ENCODE assay signal across 9 mouse cellular contexts in genomic region chr13:21936968-21937367, GRCm38 (mm10). TPM values are rescaled to one million over a fixed set of nuclear protein-coding genes. Genes with fewer than 3 reads are reported as not detected.
DNase-seq lines count a peak whose midpoint lies in the region; ATAC-seq and TF ChIP-seq lines count a peak whose summit lies in the region.
"Had no signal": no experiment of that assay in that cellular context is flagged by ENCODE, and none has a peak within 500 bp of the region (broad histone marks: within the 10 kb centered on the region; RNA-seq: fewer than 3 reads in every experiment).

No protein-coding gene starts in this region.

- peak; percentile 17; the same call in 1 of the 2 replicates for ATAC-seq in kidney, embryonic 16.5 days (ENCODE audit: low FRiP score, low TSS enrichment)
- peak; percentile 4; the same call in 1 of the 2 replicates for ATAC-seq in midbrain, embryonic 11.5 days (ENCODE audit: low FRiP score)
- ATAC-seq in stomach, embryonic 16.5 days (ENCODE audit: insufficient read depth, low FRiP score): peak; percentile 44

- H3K4me3 ChIP-seq in heart, adult 2 months: no peak overlapping the region
- peak overlapping the region; percentile 37 for H3K4me3 ChIP-seq in kidney, embryonic 16.5 days (ENCODE audit: low read length)
- H3K4me3 ChIP-seq in midbrain, embryonic 11.5 days (ENCODE audit: low read depth, low read length): no peak overlapping the region
- peak overlapping the region; percentile 22 for H3K4me3 ChIP-seq in stomach, embryonic 16.5 days (replicated peaks; ENCODE audit: low read length)

- peaks cover 4% of the 10 kb centered on the region for H3K4me1 ChIP-seq in heart, adult 2 months (ENCODE audit: control insufficient read depth, insufficient read depth, low read length)
- H3K4me1 ChIP-seq in kidney, embryonic 16.5 days (ENCODE audit: insufficient read depth, low read length): peaks cover 8% of the 10 kb centered on the region; the same call in 1 of the 2 replicates
- H3K4me1 ChIP-seq in midbrain, embryonic 11.5 days (ENCODE audit: control insufficient read depth, insufficient read depth, low read length): peaks cover 2% of the 10 kb centered on the region; the same call in 1 of the 2 replicates
- H3K4me1 ChIP-seq in stomach, embryonic 16.5 days (ENCODE audit: control insufficient read depth, insufficient read depth, low read length): no peaks in the 10 kb centered on the region

- WGBS in heart, adult 2 months: 28% methylated on average over 17 of the region's 17 CpGs
- 3% methylated on average over 17 of the region's 17 CpGs for WGBS in kidney, embryonic 16.5 days
- WGBS in midbrain, embryonic 11.5 days: under 1% methylated on average over 17 of the region's 17 CpGs
- 9% methylated on average over 17 of the region's 17 CpGs for WGBS in stomach, embryonic 16.5 days

- no peak overlapping the region for H3K9ac ChIP-seq in heart, adult 2 months (ENCODE audit: low read depth, low read length)
- peak overlapping the region; percentile 37; the same call in 1 of the 2 replicates for H3K9ac ChIP-seq in kidney, embryonic 16.5 days (replicated peaks; ENCODE audit: low read length)
- no peak overlapping the region for H3K9ac ChIP-seq in midbrain, embryonic 11.5 days (ENCODE audit: low read length)
- no peak overlapping the region for H3K9ac ChIP-seq in stomach, embryonic 16.5 days (ENCODE audit: low read length)

- no peak overlapping the region for H3K27ac ChIP-seq in heart, adult 2 months
- no peak overlapping the region for H3K27ac ChIP-seq in kidney, embryonic 16.5 days (ENCODE audit: low read length)
- H3K27ac ChIP-seq in midbrain, embryonic 11.5 days (ENCODE audit: low read depth, low read length): no peak overlapping the region
- no peak overlapping the region for H3K27ac ChIP-seq in stomach, embryonic 16.5 days (ENCODE audit: low read length)

- DNase-seq in left cerebral cortex, postnatal 36 days (ENCODE audit: low spot score in 2 of 2): peak; percentile 29
- DNase-seq in left cerebral cortex, postnatal 4 days: no peak
- DNase-seq in adrenal gland, postnatal 14 days: peak; percentile 52
- DNase-seq in heart, adult 2 months: peak; percentile 58 to 61
- peak; percentile 91 for DNase-seq in midbrain, embryonic 11.5 days (ENCODE audit: low spot score, missing footprints)
- DNase-seq in gastrocnemius, adult 18-20 months (ENCODE audit: low spot score): no peak

- H3K27me3 ChIP-seq in heart, adult 2 months (ENCODE audit: control insufficient read depth, insufficient read depth, low read length): no peaks in the 10 kb centered on the region
- no peaks in the 10 kb centered on the region for H3K27me3 ChIP-seq in kidney, embryonic 16.5 days (ENCODE audit: insufficient read depth, low read length)
- no peaks in the 10 kb centered on the region for H3K27me3 ChIP-seq in midbrain, embryonic 11.5 days (ENCODE audit: control insufficient read depth, insufficient read depth, low read length)
- H3K27me3 ChIP-seq in stomach, embryonic 16.5 days (ENCODE audit: control insufficient read depth, insufficient read depth, low read length): no peaks in the 10 kb centered on the region

- TF ChIP-seq CTCF in heart, adult 2 months (IDR thresholded peaks at IDR 0.05): no peak

- intact Hi-C loops in left cerebral cortex, postnatal 36 days (cut with DNase I): loop anchor here (5.0 kb wide), 1 partner anchor 90 kb away; no protein-coding TSS in a partner anchor
- intact Hi-C loops in left cerebral cortex, postnatal 4 days (cut with DNase I): no loop called here
- intact Hi-C loops in heart, adult 2 months (cut with DNase I): no loop called here

- TF ChIP-seq POLR2A in heart, adult 2 months (IDR thresholded peaks at IDR 0.05; ENCODE audit: insufficient read depth, low read depth, low read length): no peak

- H3K36me3 ChIP-seq in heart, adult 2 months (ENCODE audit: control insufficient read depth, insufficient read depth, low read length): no peaks in the 10 kb centered on the region
- no peaks in the 10 kb centered on the region for H3K36me3 ChIP-seq in kidney, embryonic 16.5 days (ENCODE audit: insufficient read depth, low read length)
- no peaks in the 10 kb centered on the region for H3K36me3 ChIP-seq in midbrain, embryonic 11.5 days (ENCODE audit: control insufficient read depth, insufficient read depth, low read length)
- no peaks in the 10 kb centered on the region for H3K36me3 ChIP-seq in stomach, embryonic 16.5 days (ENCODE audit: control insufficient read depth, insufficient read depth, low read length)

- H3K4me2 ChIP-seq in kidney, embryonic 16.5 days (replicated peaks; ENCODE audit: low read depth, low read length): peak overlapping the region; percentile 47
- peak overlapping the region; percentile 19 for H3K4me2 ChIP-seq in midbrain, embryonic 11.5 days
- peak overlapping the region; percentile 33 for H3K4me2 ChIP-seq in stomach, embryonic 16.5 days (ENCODE audit: low read depth, low read length)

- no peaks in the 10 kb centered on the region for H3K9me3 ChIP-seq in kidney, embryonic 16.5 days (ENCODE audit: low read length)
- no peaks in the 10 kb centered on the region for H3K9me3 ChIP-seq in midbrain, embryonic 11.5 days (ENCODE audit: control insufficient read depth, low read length)
- H3K9me3 ChIP-seq in stomach, embryonic 16.5 days (replicated peaks; ENCODE audit: control insufficient read depth, low read length): no peaks in the 10 kb centered on the region

- TF ChIP-seq EP300 in heart, adult 2 months (IDR thresholded peaks at IDR 0.05; ENCODE audit: insufficient read depth, low read depth, low read length): no peak

- H3K79me2 ChIP-seq in heart, adult 2 months (replicated peaks; ENCODE audit: control insufficient read depth, insufficient read depth, low read length): no peaks in the 10 kb centered on the region

RNA-seq across cellular contexts. Expression of gene Zfp184, which starts 7.9 kb away (rescaled TPM):
- 1 to 10 TPM; 3.7 to 4.2 TPM for total RNA-seq in left cerebral cortex, postnatal 36 days (2021)
- total RNA-seq in left cerebral cortex, postnatal 4 days (2021): 10 to 100 TPM; 12.1 to 14.0 TPM
- 1.3 and 1.7 TPM in 2 replicates for total RNA-seq in adrenal gland, postnatal 14 days (2021)
- under 1 TPM; 0.70 to 0.73 TPM for total RNA-seq in heart, adult 2 months (2021)
- 0.35 and 0.43 TPM in 2 replicates for polyA plus RNA-seq in heart, adult 2 months (2012; rRNA removed)
- polyA plus RNA-seq in kidney, embryonic 16.5 days (2015; fragmentation: Nextera tagmentation; extraction: Ambion mirVana): 11.6 and 13.7 TPM in 2 replicates
- 26.7 and 27.9 TPM in 2 replicates for polyA plus RNA-seq in midbrain, embryonic 11.5 days (2014; fragmentation: Nextera tagmentation; extraction: Ambion mirVana)
- 5.3 and 6.2 TPM in 2 replicates for polyA plus RNA-seq in stomach, embryonic 16.5 days (2015; fragmentation: Nextera tagmentation; extraction: Ambion mirVana)
- under 1 TPM; 0.48 to 0.69 TPM for total RNA-seq in gastrocnemius, adult 18-20 months (2021)

RNA-seq across cellular contexts. Expression of gene Pom121l2, which starts 44.0 kb away (rescaled TPM):
- not detected for total RNA-seq in left cerebral cortex, postnatal 36 days (2021)
- under 1 TPM in 1 of 2 experiments, not detected in 1; 0.12 TPM for total RNA-seq in left cerebral cortex, postnatal 4 days (2021)
- not detected in 2 replicates for total RNA-seq in adrenal gland, postnatal 14 days (2021)
- not detected for total RNA-seq in heart, adult 2 months (2021)
- polyA plus RNA-seq in heart, adult 2 months (2012; rRNA removed): 0.06 TPM in 2 replicates
- polyA plus RNA-seq in kidney, embryonic 16.5 days (2015; fragmentation: Nextera tagmentation; extraction: Ambion mirVana): 0.15 and 0.26 TPM in 2 replicates
- not detected in 2 replicates for polyA plus RNA-seq in midbrain, embryonic 11.5 days (2014; fragmentation: Nextera tagmentation; extraction: Ambion mirVana)
- 0.09 TPM in 1 of 2 replicates, not detected in the other for polyA plus RNA-seq in stomach, embryonic 16.5 days (2015; fragmentation: Nextera tagmentation; extraction: Ambion mirVana)
- total RNA-seq in gastrocnemius, adult 18-20 months (2021): not detected
- polyA plus RNA-seq: cerebellum, adult 2 months had no signal

Comparison
In these comparisons a context has a peak if more than half of its experiments do, and no peak if none do; other contexts are left out.
1. DNase-seq: peak in left cerebral cortex, postnatal 36 days (2 of 2), adrenal gland, postnatal 14 days (single experiment), heart, adult 2 months (2 of 2) and midbrain, embryonic 11.5 days (single experiment); none in left cerebral cortex, postnatal 4 days (single experiment) and gastrocnemius, adult 18-20 months (single experiment).
2. H3K4me3 ChIP-seq: peak in kidney, embryonic 16.5 days (single experiment) and stomach, embryonic 16.5 days (single experiment); none in heart, adult 2 months (single experiment) and midbrain, embryonic 11.5 days (single experiment).
3. Peak in every context shown above with its lines, with median percentiles within 50 percentile points of each other: ATAC-seq and H3K4me2 ChIP-seq.